Mouse (Mus musculus) forebrain, embryonic 14.5 days (tissue): ENCODE results near the gene Lypd1. TPM values are rescaled to one million over a fixed set of nuclear protein-coding genes. Genes with fewer than 3 reads are reported as not detected.

ENCODE experiments used
- ATAC-seq: fragments of 200-750 bp; cut with Nextera tagmentation; 2 replicates; pipeline ENCODE4 v1.8.0; 2017; ENCODE audit warnings: mild to moderate bottlenecking, moderate library complexity
- DNase-seq: peaks from one replicate; pipeline ENCODE4 v3.0.0-alpha.2; 2015; ENCODE audit warnings: low spot score
- H3K27ac ChIP-seq: fragments of 300-500 bp; sonication (generic); 2 replicates; pipeline ENCODE4 v1.5.1; 2014; ENCODE audit warnings: low read depth, mild to moderate bottlenecking, control low read depth, low read length, moderate library complexity
- H3K27me3 ChIP-seq: fragments of 300-500 bp; sonication (generic); replicated peaks from 2 replicates; pipeline ENCODE4 v1.6.1; 2014; ENCODE audit warnings: low read length, control low read depth, mixed read lengths; ENCODE audit not compliant: control insufficient read depth, insufficient read depth
- H3K36me3 ChIP-seq: fragments of 300-500 bp; sonication (generic); 2 replicates; pipeline ENCODE4 v1.6.1; 2014; ENCODE audit warnings: low read length, control low read depth; ENCODE audit not compliant: control insufficient read depth, insufficient read depth
- H3K4me1 ChIP-seq: fragments of 300-500 bp; sonication (generic); 2 replicates; pipeline ENCODE4 v1.6.1; 2014; ENCODE audit warnings: antibody characterized with exemption, low read length, control low read depth; ENCODE audit not compliant: control insufficient read depth, insufficient read depth
- H3K4me2 ChIP-seq: fragments of 300-500 bp; sonication (generic); 2 replicates; pipeline ENCODE4 v1.6.1; 2014; ENCODE audit warnings: mild to moderate bottlenecking, control low read depth, low read length
- H3K4me3 ChIP-seq: fragments of 300-500 bp; sonication (generic); 2 replicates; pipeline ENCODE4 v1.5.1; 2014; ENCODE audit warnings: low read depth, low read length, control low read depth
- H3K9ac ChIP-seq: fragments of 300-500 bp; sonication (generic); 2 replicates; pipeline ENCODE4 v1.6.1; 2014; ENCODE audit warnings: mild to moderate bottlenecking, low read length, control low read depth, moderate library complexity
- H3K9me3 ChIP-seq: fragments of 300-500 bp; sonication (generic); replicated peaks from 2 replicates; pipeline ENCODE4 v1.6.1; 2016; ENCODE audit warnings: low read length, control low read depth, mixed read lengths; ENCODE audit not compliant: control insufficient read depth
- WGBS: fragments of 180-500 bp; shearing (Covaris S2); extraction: QIAGEN DNeasy Blood & Tissue Kit; methylation state at CpG from one replicate; pipeline ENCODE4 v1.1.7; 2014; 5-methylcytosine and 5-hydroxymethylcytosine counted together
- polyA plus RNA-seq: library from polyadenylated mRNA; unstranded; fragments of >200 nt; fragmentation: Nextera tagmentation; extraction: Ambion mirVana; gene quantifications from 2 replicates; pipeline ENCODE4 v1.2.1, GENCODE M21; 2014

Lypd1 gene
- polyA plus RNA-seq, 1 experiment from 2014 or later: 21.9 TPM

DNA sequence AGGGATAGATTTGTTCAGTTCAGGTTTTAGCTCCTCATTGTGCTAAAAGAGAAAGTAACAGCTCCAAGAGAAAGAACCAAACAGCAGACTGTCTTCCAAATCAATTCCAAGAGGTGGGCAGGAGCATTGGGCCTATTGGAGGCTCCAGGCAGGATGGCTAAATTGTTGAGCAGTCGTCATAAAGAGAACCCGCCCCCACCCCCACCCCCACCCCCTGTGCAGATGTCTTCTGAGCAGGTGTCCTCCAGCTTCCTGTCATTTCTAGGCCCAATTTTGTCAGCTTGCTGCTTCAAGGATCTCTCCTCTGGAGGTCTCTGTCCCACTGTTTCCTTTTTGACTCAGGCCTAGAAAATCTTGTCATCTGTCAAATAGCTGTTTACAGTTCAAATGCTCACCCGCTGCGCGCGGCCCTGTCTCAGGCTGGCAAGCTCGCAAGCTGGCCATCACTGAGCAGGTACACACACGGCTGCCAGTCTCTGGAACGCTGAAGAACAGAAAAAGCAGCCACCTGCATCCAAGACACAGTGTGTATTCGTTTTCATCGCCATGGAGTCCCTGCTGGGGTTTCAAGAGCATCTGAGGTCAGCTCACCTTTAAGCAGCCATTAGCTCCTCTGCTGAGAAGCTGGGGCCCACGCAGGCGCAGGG is 73.0 kb downstream of the Lypd1 start:
- WGBS: 54% methylated on average over 13 of the region's 13 CpGs

DNA sequence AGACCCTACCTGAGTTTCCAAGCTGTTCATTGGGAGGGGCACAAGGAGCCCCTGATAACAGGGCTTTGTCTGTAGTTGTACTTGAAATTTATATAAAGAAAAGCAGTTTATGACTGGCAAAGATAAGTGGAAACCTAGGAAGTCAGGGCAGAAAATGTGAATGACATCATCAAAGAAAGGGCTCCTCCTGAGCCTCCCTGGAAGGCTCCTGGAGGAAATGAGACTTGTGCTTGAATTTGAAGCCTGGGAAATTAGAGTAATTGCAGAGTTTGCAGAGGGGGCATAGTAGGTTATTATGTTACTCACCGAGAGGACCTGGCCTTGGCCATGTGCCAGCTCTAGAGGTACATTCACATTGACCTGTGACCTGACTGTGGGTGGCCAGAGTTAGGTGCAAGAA is 75.4 kb downstream of the Lypd1 start:
- no peaks in the 10 kb centered on the region for H3K9me3 ChIP-seq
- H3K4me2 ChIP-seq: no peak overlapping the region
- H3K9ac ChIP-seq: no peak overlapping the region
- ATAC-seq (no peak), DNase-seq (no peak)
- no peak overlapping the region for H3K27ac ChIP-seq
- no peaks in the 10 kb centered on the region for H3K36me3 ChIP-seq
- H3K4me3 ChIP-seq: no peak overlapping the region
- no peaks in the 10 kb centered on the region for H3K4me1 ChIP-seq
- 34% methylated on average over 1 of the region's 1 CpGs for WGBS
- no peaks in the 10 kb centered on the region for H3K27me3 ChIP-seq

More for the DNA sequence above, 73.0 kb downstream of the Lypd1 start:
- Histone ChIP-seq H3K27ac (no peak overlapping the region), H3K36me3 (no peaks in the 10 kb centered on the region), H3K4me2 (no peak overlapping the region), H3K4me3 (no peak overlapping the region), H3K4me1 (no peaks in the 10 kb centered on the region), H3K9ac (no peak overlapping the region), H3K9me3 (no peaks in the 10 kb centered on the region), H3K27me3 (no peaks in the 10 kb centered on the region)
- ATAC-seq (0 out of 2 replicates have a peak, but pooled peaks have one; percentile 20), DNase-seq (peak; percentile 36)

DNA sequence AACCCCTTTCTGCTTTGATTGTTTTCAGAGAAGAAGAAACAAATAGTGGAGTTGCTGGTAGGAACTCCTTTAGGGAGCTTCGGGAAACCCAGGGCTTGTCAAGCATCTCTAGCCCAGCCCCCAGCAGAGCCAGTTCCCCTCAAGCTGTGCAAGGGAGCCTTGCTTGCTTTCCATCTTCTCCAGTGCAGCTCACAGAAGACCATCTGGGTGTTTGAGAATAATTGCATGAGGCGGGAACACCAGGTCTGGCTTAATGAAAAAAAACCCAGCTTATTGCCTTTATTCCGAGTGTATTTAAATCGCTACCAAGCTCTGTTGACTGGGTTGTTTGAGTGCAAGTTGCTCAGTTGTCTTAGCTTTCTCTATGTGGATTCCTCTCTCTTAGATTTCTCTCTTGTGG is 89.3 kb downstream of the Lypd1 start:
- ATAC-seq (no peak), DNase-seq (no peak)
- H3K27ac ChIP-seq: no peak overlapping the region
- H3K36me3 ChIP-seq: no peaks in the 10 kb centered on the region
- no peak overlapping the region for H3K4me3 ChIP-seq
- WGBS: 87% methylated on average over 4 of the region's 4 CpGs
- no peaks in the 10 kb centered on the region for H3K9me3 ChIP-seq
- H3K4me1 ChIP-seq: no peaks in the 10 kb centered on the region
- no peak overlapping the region for H3K9ac ChIP-seq
- H3K4me2 ChIP-seq: no peak overlapping the region
- H3K27me3 ChIP-seq: no peaks in the 10 kb centered on the region

DNA sequence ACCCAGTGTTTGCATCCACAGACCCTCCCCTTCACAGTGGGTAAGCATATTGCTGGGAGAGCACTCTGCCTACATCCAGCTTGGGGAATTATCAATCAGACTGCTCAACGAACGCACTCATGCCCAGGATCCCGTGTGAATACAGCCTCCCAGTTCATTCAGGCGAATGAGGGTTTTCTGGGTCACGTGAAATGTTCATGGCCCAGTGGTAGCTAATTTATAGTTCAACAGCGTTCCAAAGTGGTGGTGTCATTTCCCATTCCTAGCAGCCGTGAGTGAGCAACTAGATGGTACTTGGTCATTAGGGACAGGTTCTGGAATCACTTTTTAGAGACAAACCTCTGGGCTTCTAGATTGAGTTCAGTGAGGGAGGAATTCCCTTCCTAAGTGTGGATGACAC is 91.8 kb downstream of the Lypd1 start:
- 83% methylated on average over 7 of the region's 7 CpGs for WGBS
- no peak overlapping the region for H3K4me3 ChIP-seq
- no peak overlapping the region for H3K9ac ChIP-seq
- H3K27ac ChIP-seq: no peak overlapping the region
- DNase-seq (no peak), ATAC-seq (no peak)
- no peaks in the 10 kb centered on the region for H3K4me1 ChIP-seq
- no peaks in the 10 kb centered on the region for H3K36me3 ChIP-seq
- H3K27me3 ChIP-seq: no peaks in the 10 kb centered on the region
- H3K4me2 ChIP-seq: no peak overlapping the region
- H3K9me3 ChIP-seq: no peaks in the 10 kb centered on the region

Other genes with a start within 250 kb of the Lypd1 start
- not detected in 2 replicates for gene Gpr39, start 236.1 kb downstream of the Lypd1 start, polyA plus RNA-seq